Mouse (Mus musculus) left cerebral cortex, adult 11 months (tissue): ENCODE measurements at regions not wholly inside any gene's neighbourhood (a gene's known extent, or its start where the extent isn't known, plus 50 kb on each side); places are given as distances from the start of the nearest gene placed in this dataset.
"Not testable (repeated sequence)": the region's sequence is repeated elsewhere in the genome, so short reads cannot be mapped to it uniquely, and the experiment has no call there.

ENCODE experiments used
- DNase-seq: peaks from one replicate; pipeline ENCODE4 v3.0.0; 2022; ENCODE audit warnings: low spot score

- no peak for DNase-seq
These were observed 578.3 kb upstream of the Ccdc54 start for GRCm38 (mm10) chr16:51169294-51169693.

DNA sequence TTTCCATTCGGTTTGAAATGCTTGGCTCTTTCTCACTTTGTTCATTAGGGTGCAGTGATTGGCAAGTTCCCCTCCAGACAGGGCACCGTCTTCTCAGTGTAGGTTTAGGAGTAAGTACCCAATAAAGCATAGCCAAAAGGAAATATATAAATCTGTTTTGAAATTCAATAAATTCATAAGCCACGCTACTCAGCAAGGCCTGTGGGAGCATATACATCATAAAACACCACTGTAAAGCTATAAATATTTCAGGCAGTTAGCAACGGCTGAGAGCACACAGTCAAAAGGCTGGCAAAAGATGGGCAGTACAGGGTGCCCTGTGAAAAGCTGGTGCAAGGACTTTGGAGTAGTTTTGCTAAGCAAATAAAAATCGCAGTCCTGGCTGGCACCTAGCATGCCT lies 569.8 kb upstream of the Ccdc54 start:
- DNase-seq, result no peak

DNA sequence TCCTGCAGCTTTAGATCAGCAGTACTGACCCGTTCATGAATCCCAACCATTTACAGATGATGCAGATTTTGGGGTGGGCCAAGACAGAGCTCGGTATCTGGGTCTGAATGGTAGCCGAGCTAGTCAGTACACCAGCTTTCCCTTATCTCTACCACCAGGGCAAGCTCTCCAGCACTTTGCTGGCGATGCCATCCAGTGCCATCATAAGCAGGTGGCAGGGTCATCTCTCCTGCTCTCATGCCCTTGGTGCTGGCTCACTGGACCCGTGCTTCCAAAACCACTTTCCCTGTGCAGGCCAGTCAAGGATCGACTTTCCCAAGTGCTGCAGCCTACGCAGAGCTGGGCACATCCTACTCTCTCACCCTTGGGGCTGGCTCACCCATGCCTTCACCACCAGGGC lies 547.6 kb upstream of the Ccdc54 start:
- DNase-seq, result no peak

DNA sequence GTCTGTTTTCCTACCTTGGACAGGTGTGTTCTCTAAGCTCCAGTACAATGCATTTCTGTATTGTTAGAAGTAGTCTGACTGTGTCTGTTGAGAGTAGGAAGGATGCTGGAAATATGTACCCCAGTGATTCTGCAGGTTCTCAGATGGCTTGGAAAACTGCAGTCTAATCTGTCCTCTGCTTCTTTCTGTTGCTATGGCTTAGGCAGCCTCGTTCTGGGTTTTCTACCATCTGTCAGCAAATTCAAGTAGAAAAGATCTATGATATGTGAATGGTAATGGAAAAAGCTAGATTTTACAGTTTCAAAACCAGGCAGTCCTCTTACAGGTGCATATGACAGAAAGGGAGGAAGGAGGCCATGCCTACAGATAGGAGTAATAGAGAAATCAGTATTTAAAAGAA lies 528.9 kb upstream of the Ccdc54 start:
- DNase-seq, result peak; percentile 8

GRCm38 (mm10) chr16:51118365-51118764 lies 527.4 kb upstream of the Ccdc54 start:
- DNase-seq, result no peak

DNA sequence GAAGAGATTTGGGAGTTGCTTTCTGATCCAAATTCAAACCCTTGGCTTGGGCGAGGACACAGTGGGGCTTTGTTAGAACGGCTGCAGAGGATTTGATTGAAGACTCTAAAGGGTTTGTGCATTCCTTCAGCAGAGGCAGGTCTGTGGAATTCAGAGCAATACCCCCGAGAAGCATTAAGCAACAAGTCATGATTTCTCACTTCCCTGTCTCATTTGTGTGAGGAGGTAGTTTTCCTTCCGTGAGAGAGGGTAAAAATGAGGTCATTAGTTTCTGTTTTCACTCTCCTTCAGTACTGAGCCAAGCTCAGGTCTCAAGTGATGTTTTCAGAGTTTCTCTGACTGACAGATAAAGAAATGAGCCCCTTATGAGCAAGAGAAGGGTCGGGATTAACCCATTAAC lies 526.9 kb upstream of the Ccdc54 start:
- no peak for DNase-seq

DNA sequence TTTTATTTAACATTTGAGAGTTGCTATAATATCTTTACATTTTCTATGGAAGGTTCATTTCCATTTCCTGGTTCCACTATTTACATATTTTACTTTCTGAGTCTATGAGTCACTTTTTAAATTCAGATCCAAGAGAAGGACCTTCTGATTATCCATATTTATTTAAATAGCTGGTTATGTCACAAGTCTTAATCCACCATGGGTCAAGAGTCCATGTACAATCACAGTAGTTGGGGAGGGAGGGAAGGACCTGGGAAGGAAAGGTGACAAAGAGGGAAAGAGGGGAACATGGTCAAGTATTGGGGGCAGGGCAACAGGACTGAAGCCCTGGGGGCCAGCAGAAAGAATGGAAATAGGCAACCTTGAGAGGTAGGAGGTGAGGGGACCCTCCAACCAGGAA lies 518.9 kb upstream of the Ccdc54 start:
- no peak for DNase-seq

GRCm38 (mm10) chr16:51107421-51107820 lies 516.5 kb upstream of the Ccdc54 start:
- no peak for DNase-seq

- DNase-seq, result no peak
These were observed 495.6 kb upstream of the Ccdc54 start for GRCm38 (mm10) chr16:51086556-51086955.

GRCm38 (mm10) chr16:51080146-51080545 lies 489.2 kb upstream of the Ccdc54 start:
- no peak for DNase-seq

GRCm38 (mm10) chr16:51048650-51049049 lies 457.7 kb upstream of the Ccdc54 start:
- no peak for DNase-seq

GRCm38 (mm10) chr16:51048169-51048568 lies 457.2 kb upstream of the Ccdc54 start:
- no peak for DNase-seq

DNA sequence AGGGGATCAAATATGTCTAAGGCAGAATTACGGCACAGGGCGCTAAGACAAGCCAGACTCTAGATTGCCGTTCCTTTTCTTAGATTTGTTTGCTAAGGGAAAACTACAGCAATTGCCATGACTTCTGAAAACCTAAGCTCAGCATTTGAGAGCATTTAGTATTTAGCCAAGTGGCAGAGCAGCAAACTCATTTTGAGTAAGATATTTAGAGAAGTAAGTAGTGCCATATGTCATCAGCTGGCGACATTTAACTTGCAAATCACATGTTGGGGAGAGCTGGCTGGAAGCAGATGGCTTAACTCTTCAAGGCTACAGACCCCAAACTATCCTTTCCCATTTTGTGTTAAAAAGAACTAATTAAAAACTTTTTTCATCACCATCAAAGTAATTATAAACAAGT lies 450.4 kb upstream of the Ccdc54 start:
- no peak for DNase-seq

DNA sequence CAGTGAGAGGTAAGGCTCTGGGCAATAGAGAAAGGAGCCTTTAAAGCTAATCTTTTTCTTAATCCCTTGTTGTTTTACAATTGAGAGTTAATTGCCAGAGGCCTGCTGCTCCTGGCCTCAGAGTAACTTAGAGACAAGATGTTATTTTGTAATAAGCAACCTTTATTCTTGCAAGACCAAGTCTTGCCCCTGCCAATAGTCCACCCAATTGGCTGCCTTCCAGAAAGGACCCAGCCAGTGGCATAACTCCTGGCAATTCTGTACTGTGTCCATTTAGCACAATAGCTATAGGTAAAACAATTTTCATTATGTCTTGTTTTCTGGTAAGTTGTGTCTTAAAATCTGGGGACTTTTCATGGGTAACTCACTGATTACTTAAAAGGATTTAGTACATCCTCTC lies 411.9 kb upstream of the Ccdc54 start:
- no peak for DNase-seq

DNA sequence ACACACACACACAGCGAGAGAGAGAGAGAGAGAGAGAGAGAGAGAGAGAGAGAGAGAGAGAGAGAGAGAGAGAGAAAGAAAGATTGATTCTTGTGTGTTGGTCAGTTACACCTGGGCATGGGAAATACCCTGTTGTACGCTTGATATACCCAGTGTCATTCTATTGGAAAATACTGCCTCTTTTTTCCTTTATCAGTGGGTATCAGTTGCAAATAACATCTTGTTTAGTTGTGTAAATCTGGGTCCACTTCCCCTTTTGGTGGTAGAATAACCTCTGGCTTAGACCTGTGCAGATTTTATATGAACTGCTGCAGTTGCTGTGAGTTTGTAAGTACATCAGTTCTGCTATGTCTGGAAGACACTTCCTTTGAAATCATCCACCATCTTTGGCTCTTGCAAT lies 373.4 kb upstream of the Ccdc54 start:
- no peak for DNase-seq

- no peak for DNase-seq
These were observed 353.1 kb upstream of the Ccdc54 start for GRCm38 (mm10) chr16:50944091-50944490.

GRCm38 (mm10) chr16:50943581-50943980 lies 352.6 kb upstream of the Ccdc54 start:
- DNase-seq, result not testable (repeated sequence)

GRCm38 (mm10) chr16:50942291-50942690 lies 351.3 kb upstream of the Ccdc54 start:
- no peak for DNase-seq

GRCm38 (mm10) chr16:50939316-50939715 lies 348.4 kb upstream of the Ccdc54 start:
- DNase-seq, result no peak

DNA sequence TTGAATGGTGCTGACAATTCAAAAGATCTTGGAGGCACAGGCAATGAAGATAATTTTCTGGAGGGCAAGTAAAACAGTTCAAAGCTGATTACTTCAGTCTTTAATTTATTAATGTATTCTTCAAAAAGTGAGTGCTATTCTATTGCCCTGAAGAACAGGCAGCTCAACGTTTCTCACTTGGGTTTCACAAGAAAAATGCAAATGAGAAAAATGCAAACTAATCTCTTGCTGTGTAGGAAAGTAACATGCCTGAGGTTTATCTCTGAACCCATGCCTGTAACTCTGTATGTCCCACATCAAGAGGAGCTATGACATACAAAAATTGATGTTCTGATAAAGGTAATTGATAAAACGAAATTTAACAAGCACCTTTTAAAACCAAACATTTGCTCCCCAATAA lies 316.8 kb upstream of the Ccdc54 start:
- no peak for DNase-seq

DNA sequence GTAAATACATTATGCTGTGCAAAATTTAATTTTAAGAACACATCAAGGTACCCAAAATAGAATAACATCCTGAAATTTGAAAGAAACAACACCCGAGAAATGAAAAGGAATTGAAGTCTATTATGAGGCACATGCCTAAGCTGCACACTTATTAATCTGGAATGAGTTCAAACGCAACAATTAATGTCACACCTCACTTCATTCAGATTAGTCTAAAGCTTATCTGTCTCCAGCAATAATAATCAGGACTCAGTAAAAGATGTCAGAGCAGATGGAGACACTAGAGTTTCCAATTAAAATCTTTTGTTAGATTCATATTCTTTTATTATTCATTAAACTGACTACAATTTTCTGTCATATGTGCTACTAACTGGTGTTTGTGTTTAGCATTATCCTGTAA lies 308.2 kb upstream of the Ccdc54 start:
- DNase-seq, result no peak

GRCm38 (mm10) chr16:50877926-50878325 lies 287.0 kb upstream of the Ccdc54 start:
- no peak for DNase-seq

DNA sequence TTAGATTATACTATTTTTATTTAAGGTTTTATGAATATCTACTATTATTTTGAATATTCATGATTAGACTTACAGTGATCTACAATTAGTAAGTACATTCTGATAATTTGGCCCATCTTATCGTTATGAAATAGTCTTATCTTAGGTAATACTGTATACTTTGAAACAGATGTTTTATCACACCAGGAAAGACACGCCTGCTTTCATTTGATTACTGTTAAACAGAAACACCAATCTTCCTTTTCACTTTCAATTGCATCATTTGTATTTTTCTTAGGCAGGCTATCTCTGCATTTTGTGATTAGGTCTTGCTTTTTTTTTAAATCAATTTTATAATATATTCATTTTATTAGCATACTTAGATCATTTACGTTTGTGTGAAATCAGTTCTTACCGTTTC lies 280.4 kb upstream of the Ccdc54 start:
- no peak for DNase-seq

DNA sequence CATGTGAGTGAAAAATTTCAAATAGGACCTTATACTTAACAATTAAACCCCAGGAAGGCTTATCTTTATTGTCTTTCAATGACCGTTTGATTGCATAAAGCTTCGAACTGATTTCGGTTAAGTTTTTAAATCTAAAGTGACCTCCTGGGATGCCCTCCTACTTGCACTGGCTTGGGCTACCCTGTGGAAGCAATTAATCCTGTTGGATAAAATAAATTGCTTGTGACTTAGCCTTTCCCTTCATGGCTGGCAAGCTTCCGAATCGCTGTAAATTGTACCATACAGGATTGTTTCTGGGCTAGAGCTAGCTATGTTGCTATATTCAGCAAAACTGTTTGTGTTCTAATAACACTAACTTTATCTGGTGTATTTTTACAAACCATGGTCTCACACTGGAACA lies 272.6 kb upstream of the Ccdc54 start:
- no peak for DNase-seq

DNA sequence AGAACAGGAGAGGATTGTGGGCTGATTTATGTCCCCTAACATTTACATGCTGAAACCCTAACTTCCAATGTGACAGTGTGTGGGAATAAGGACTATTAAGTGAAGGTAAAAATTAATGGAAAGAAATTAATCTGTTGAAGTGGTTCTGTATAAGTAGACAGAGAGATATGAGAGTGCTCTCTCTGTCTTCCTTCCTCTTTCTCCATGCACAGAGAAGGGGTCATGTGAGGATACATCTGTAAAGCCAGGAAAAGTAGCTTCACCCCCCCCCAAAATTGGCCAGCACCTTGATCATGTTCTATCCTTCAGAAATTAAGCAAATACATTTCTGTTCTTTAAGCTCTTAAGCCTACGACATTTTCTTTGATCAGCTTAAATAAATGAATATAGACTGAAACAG lies 268.6 kb upstream of the Ccdc54 start:
- no peak for DNase-seq
